Mouse (Mus musculus): ENCODE measurements around the gene Fcgr1.

GRCm38 (mm10) chr3:96234914-96235313 lies 58.9 kb downstream of the Fcgr1 start:
- no peak for TF ChIP-seq CTCF (IDR thresholded peaks at IDR 0.05; ENCODE audit: insufficient read depth, low read depth, low read length)
- no peak for TF ChIP-seq POLR2A (IDR thresholded peaks at IDR 0.05; ENCODE audit: insufficient read depth, low read depth, low read length)

Measured in olfactory bulb, adult 2 months (tissue).